Comparison of ENCODE assay signal across 27 mouse cellular contexts in the genomic region with DNA sequence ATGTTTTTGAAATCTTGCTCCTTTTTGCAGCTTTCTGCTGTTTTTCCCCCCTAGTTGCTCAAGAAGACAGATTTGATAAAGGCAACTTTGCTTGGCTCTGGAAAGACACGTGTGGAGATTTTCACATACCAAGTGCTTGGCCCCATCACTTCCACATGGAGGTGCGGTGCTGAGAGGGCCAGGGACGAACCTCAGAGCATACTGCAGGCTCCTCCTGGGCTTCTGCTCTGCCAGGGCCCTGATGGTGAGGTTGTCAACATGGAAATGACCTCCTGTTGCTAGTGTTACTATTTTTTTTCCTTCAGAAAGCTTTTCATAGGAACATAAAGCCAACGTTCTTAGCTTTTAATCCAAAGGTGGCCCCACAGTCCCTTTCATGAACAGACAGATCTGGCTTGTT.
DNase-seq lines count a peak whose midpoint lies in the region; ATAC-seq and TF ChIP-seq lines count a peak whose summit lies in the region.
"Had no signal": no experiment of that assay in that cellular context is flagged by ENCODE, and none has a peak within 500 bp of the region (broad histone marks: within the 10 kb centered on the region; RNA-seq: fewer than 3 reads in every experiment).

No protein-coding gene starts in this region.

- DNase-seq in heart, postnatal 14 days = no peak
- DNase-seq in layer of hippocampus, adult 2 months (ENCODE audit: low spot score in 2 of 2) = no peak
- DNase-seq in layer of hippocampus, postnatal 14 days (ENCODE audit: low spot score in 2 of 2) = no peak
- no peak for DNase-seq in embryonic facial prominence, embryonic 10.5 days (ENCODE audit: low spot score)
- no peak for DNase-seq in limb, embryonic 11.5 days (ENCODE audit: low spot score)
- DNase-seq in kidney, postnatal 10 days = no peak
- no peak for DNase-seq in embryo, embryonic 9.5 days (ENCODE audit: extremely low spot score)
- DNase-seq: adrenal gland, adult 8-10 months; cerebellum, adult 11-12 months; kidney, adult 18-20 months; kidney, postnatal 36 days; layer of hippocampus, postnatal 36 days; left cerebral cortex, postnatal 4 days; right cerebral cortex, adult 18-20 months; right cerebral cortex, postnatal 4 days had no signal

- peak overlapping the region; percentile 43 for H3K27ac ChIP-seq in heart, embryonic 13.5 days (replicated peaks)
- peak overlapping the region; percentile 56 for H3K27ac ChIP-seq in layer of hippocampus, adult 2 months
- peak overlapping the region; percentile 25; the same call in 1 of the 2 replicates for H3K27ac ChIP-seq in embryonic facial prominence, embryonic 10.5 days (replicated peaks)
- 0 out of 2 replicates have a peak overlapping the region, but pooled peaks have one; percentile 45 for H3K27ac ChIP-seq in limb, embryonic 11.5 days (replicated peaks; ENCODE audit: low read depth, low read length)
- H3K27ac ChIP-seq: embryonic facial prominence, embryonic 13.5 days; forebrain, embryonic 10.5 days; hindbrain, embryonic 12.5 days; hindbrain, postnatal 0 days; kidney, embryonic 15.5 days; lung, embryonic 15.5 days; midbrain, embryonic 12.5 days; neural tube, embryonic 12.5 days had no signal

- H3K4me2 ChIP-seq in heart, embryonic 13.5 days = no peak overlapping the region
- H3K4me2 ChIP-seq in limb, embryonic 11.5 days (ENCODE audit: low read depth, severe bottlenecking) = no peak overlapping the region
- H3K4me2 ChIP-seq: embryonic facial prominence, embryonic 13.5 days; hindbrain, embryonic 12.5 days; kidney, embryonic 15.5 days; liver, embryonic 11.5 days; lung, embryonic 15.5 days; midbrain, embryonic 12.5 days; neural tube, embryonic 12.5 days had no signal

- WGBS in heart, embryonic 13.5 days = 20% methylated on average over 4 of the region's 4 CpGs
- 59% methylated on average over 4 of the region's 4 CpGs for WGBS in embryonic facial prominence, embryonic 10.5 days
- 23% methylated on average over 4 of the region's 4 CpGs for WGBS in limb, embryonic 11.5 days

- no peak overlapping the region for H3K4me3 ChIP-seq in heart, embryonic 13.5 days
- H3K4me3 ChIP-seq in layer of hippocampus, adult 2 months = no peak overlapping the region
- no peak overlapping the region for H3K4me3 ChIP-seq in embryonic facial prominence, embryonic 10.5 days
- no peak overlapping the region for H3K4me3 ChIP-seq in limb, embryonic 11.5 days (ENCODE audit: low read depth, low read length)
- H3K4me3 ChIP-seq: embryonic facial prominence, embryonic 13.5 days; forebrain, embryonic 10.5 days; hindbrain, embryonic 12.5 days; kidney, embryonic 15.5 days; lung, embryonic 15.5 days; midbrain, embryonic 12.5 days; myocyte; neural tube, embryonic 12.5 days had no signal

- H3K9me3 ChIP-seq in heart, embryonic 13.5 days = no peaks in the 10 kb centered on the region
- no peaks in the 10 kb centered on the region for H3K9me3 ChIP-seq in embryonic facial prominence, embryonic 10.5 days
- no peaks in the 10 kb centered on the region for H3K9me3 ChIP-seq in limb, embryonic 11.5 days (ENCODE audit: control insufficient read depth, low read length)
- H3K9me3 ChIP-seq: embryonic facial prominence, embryonic 13.5 days; forebrain, embryonic 10.5 days; hindbrain, embryonic 12.5 days; kidney, embryonic 15.5 days; lung, embryonic 15.5 days; midbrain, embryonic 12.5 days; neural tube, embryonic 12.5 days had no signal

- intact Hi-C loops in heart, postnatal 14 days (cut with DNase I) = no loop called here

- TF ChIP-seq CTCF in layer of hippocampus, adult 2 months (conservative IDR thresholded peaks at IDR 0.05) = no peak

- no peak overlapping the region for H3K9ac ChIP-seq in heart, embryonic 13.5 days
- H3K9ac ChIP-seq in limb, embryonic 11.5 days (ENCODE audit: low read length) = no peak overlapping the region
- H3K9ac ChIP-seq: embryonic facial prominence, embryonic 13.5 days; hindbrain, embryonic 12.5 days; kidney, embryonic 15.5 days; lung, embryonic 15.5 days; midbrain, embryonic 12.5 days; neural tube, embryonic 12.5 days had no signal

- H3K4me1 ChIP-seq in heart, embryonic 13.5 days = peaks cover 57% of the 10 kb centered on the region
- H3K4me1 ChIP-seq in embryonic facial prominence, embryonic 10.5 days = peaks cover 38% of the 10 kb centered on the region
- H3K4me1 ChIP-seq in limb, embryonic 11.5 days (ENCODE audit: control insufficient read depth, insufficient read depth, low read length) = peaks cover 7% of the 10 kb centered on the region; the same call in 1 of the 2 replicates
- H3K4me1 ChIP-seq: neural tube, embryonic 12.5 days had no signal

- ATAC-seq in heart, embryonic 13.5 days (ENCODE audit: extremely low read depth, insufficient number of reproducible peaks, low FRiP score, low TSS enrichment) = no peak
- ATAC-seq in limb, embryonic 11.5 days (ENCODE audit: insufficient number of reproducible peaks, low FRiP score, low TSS enrichment, low read depth) = no peak
- ATAC-seq: forebrain, embryonic 16.5 days; hindbrain, postnatal 0 days had no signal

- H3K27me3 ChIP-seq in heart, embryonic 13.5 days (replicated peaks) = no peaks in the 10 kb centered on the region
- H3K27me3 ChIP-seq in embryonic facial prominence, embryonic 10.5 days (replicated peaks; ENCODE audit: low read depth, poor library complexity, severe bottlenecking) = no peaks in the 10 kb centered on the region
- H3K27me3 ChIP-seq in limb, embryonic 11.5 days (ENCODE audit: control insufficient read depth, insufficient read depth, low read length) = no peaks in the 10 kb centered on the region
- H3K27me3 ChIP-seq: embryonic facial prominence, embryonic 13.5 days; hindbrain, embryonic 12.5 days; kidney, embryonic 15.5 days; lung, embryonic 15.5 days; midbrain, embryonic 12.5 days; neural tube, embryonic 12.5 days had no signal

- no peaks in the 10 kb centered on the region for H3K36me3 ChIP-seq in heart, embryonic 13.5 days
- no peaks in the 10 kb centered on the region for H3K36me3 ChIP-seq in embryonic facial prominence, embryonic 10.5 days (replicated peaks)
- H3K36me3 ChIP-seq in limb, embryonic 11.5 days (ENCODE audit: control insufficient read depth, insufficient read depth, low read length) = no peaks in the 10 kb centered on the region
- H3K36me3 ChIP-seq: embryonic facial prominence, embryonic 13.5 days; forebrain, embryonic 10.5 days; hindbrain, embryonic 12.5 days; kidney, embryonic 15.5 days; lung, embryonic 15.5 days; midbrain, embryonic 12.5 days; neural tube, embryonic 12.5 days had no signal
